Mouse (Mus musculus) layer of hippocampus, postnatal 36 days (tissue): ENCODE data around the gene Fcgrt. TPM values are rescaled to one million over a fixed set of nuclear protein-coding genes. Genes with fewer than 3 reads are reported as not detected.

ENCODE experiments used
- DNase-seq, 2 experiments: peaks; one replicate each; pipeline ENCODE4 v3.0.0; 2022
- microRNA-seq, 2 experiments: library from miRNA; unstranded; fragments of <30 nt; microRNA quantifications; one replicate each; pipeline ENCODE4 v1.2.0; 2021
- total RNA-seq, 2 experiments: library from RNA; stranded (reverse); gene quantifications; 2 replicates each; pipeline ENCODE4 v1.2.3; 2021

The Fcgrt gene
- total RNA-seq, 2 experiments from 2014 or later, result 16.7 to 18.5 TPM

GRCm38 (mm10) chr7:45053931-45054510 lies 49.6 kb downstream of the Fcgrt start:
- DNase-seq, result peak; percentile 91 to 93

- peak; percentile 74 to 80 for DNase-seq
Measured at GRCm38 (mm10) chr7:45053117-45053930, 50.3 kb downstream of the Fcgrt start.

- no peak for DNase-seq
Measured at GRCm38 (mm10) chr7:45052862-45053116, 50.9 kb downstream of the Fcgrt start, which contains the start of gene Prr12. Prr12 (minus strand) TSS chr7:45052881.

GRCm38 (mm10) chr7:45052181-45052861 lies 51.3 kb downstream of the Fcgrt start:
- peak; percentile 50 to 54 for DNase-seq

- no peak for DNase-seq
Measured at GRCm38 (mm10) chr7:45051601-45051974, 52.1 kb downstream of the Fcgrt start.

GRCm38 (mm10) chr7:45050945-45051600 lies 52.6 kb downstream of the Fcgrt start:
- peak; percentile 65 to 70 for DNase-seq

GRCm38 (mm10) chr7:45048923-45049657 lies 54.6 kb downstream of the Fcgrt start:
- DNase-seq, result no peak

- DNase-seq, result no peak
Measured at GRCm38 (mm10) chr7:45048001-45048890, 55.4 kb downstream of the Fcgrt start.

GRCm38 (mm10) chr7:45047491-45047890 lies 56.2 kb downstream of the Fcgrt start:
- DNase-seq, result no peak

- DNase-seq, result no peak
Measured at GRCm38 (mm10) chr7:45046853-45047350, 56.7 kb downstream of the Fcgrt start.

GRCm38 (mm10) chr7:45045741-45046140 lies 57.9 kb downstream of the Fcgrt start:
- DNase-seq, result no peak

- no peak for DNase-seq
Measured at GRCm38 (mm10) chr7:45043307-45043706, 60.3 kb downstream of the Fcgrt start.

Small RNAs within 50 kb of the gene (microRNA-seq; reads per million reads assigned to microRNA genes)
- gene Mir150 (1,117 to 1,338 reads per million in 2 experiments), gene Mir5121 (14.3 to 23.3 reads per million in 2 experiments)

Other genes with a start within 250 kb of the Fcgrt start
- 10 to 100 TPM; 27.1 to 27.2 TPM for gene Pnkp, start 246.7 kb downstream of the Fcgrt start, total RNA-seq
- 100 to 1,000 TPM; 346 to 359 TPM for gene Ptov1, start 234.1 kb downstream of the Fcgrt start, total RNA-seq
- gene Med25, start 211.1 kb downstream of the Fcgrt start, total RNA-seq, result 100 to 1,000 TPM in 1 of 2 experiments, 10 to 100 TPM in 1; 97.2 to 113 TPM
- 10 to 100 TPM; 23.8 to 29.1 TPM for gene Fuz, start 207.8 kb downstream of the Fcgrt start, total RNA-seq
- gene Ap2a1, start 174.4 kb downstream of the Fcgrt start, total RNA-seq, result 100 to 1,000 TPM; 295 to 305 TPM
- gene Tsks, start 160.6 kb downstream of the Fcgrt start, total RNA-seq, result under 1 TPM; 0.87 to 0.88 TPM
- 100 to 1,000 TPM; 131 to 137 TPM for gene Cpt1c, start 129.0 kb downstream of the Fcgrt start, total RNA-seq
- 100 to 1,000 TPM; 155 to 168 TPM for gene Prmt1, start 117.3 kb downstream of the Fcgrt start, total RNA-seq
- 10 to 100 TPM; 45.9 to 51.0 TPM for gene Irf3, start 106.2 kb downstream of the Fcgrt start, total RNA-seq
- 1 to 10 TPM; 3.0 to 4.1 TPM for gene Bcl2l12, start 105.1 kb downstream of the Fcgrt start, total RNA-seq
- 100 to 1,000 TPM; 149 to 155 TPM for gene Scaf1, start 87.5 kb downstream of the Fcgrt start, total RNA-seq
- gene Rras, start 85.9 kb downstream of the Fcgrt start, total RNA-seq, result 1 to 10 TPM; 9.7 TPM
- gene Prr12, start 51.0 kb downstream of the Fcgrt start, total RNA-seq, result 10 to 100 TPM; 74.3 to 75.3 TPM
- 10 to 100 TPM; 51.0 to 51.3 TPM for gene Nosip, start 41.4 kb downstream of the Fcgrt start, total RNA-seq
- 1 to 10 TPM; 5.5 to 6.1 TPM for gene Prrg2, start 41.2 kb downstream of the Fcgrt start, total RNA-seq
- gene Rcn3, start 11.6 kb downstream of the Fcgrt start, total RNA-seq, result 1 to 10 TPM; 6.2 to 6.9 TPM
- 100 to 1,000 TPM; 408 to 432 TPM for gene Rps11, start 20.6 kb upstream of the Fcgrt start, total RNA-seq
- 100 to 1,000 TPM; 788 to 817 TPM for gene Rpl13a, start 24.9 kb upstream of the Fcgrt start, total RNA-seq
- gene Gm45713, start 32.4 kb upstream of the Fcgrt start, total RNA-seq, result under 1 TPM in 1 of 2 experiments, not detected in 1; 0.50 TPM
- 10 to 100 TPM in 1 of 2 experiments, 1 to 10 TPM in 1; 7.0 to 10.1 TPM for gene Flt3l, start 32.6 kb upstream of the Fcgrt start, total RNA-seq
- 10 to 100 TPM; 44.5 to 46.8 TPM for gene Pih1d1, start 50.5 kb upstream of the Fcgrt start, total RNA-seq
- gene Aldh16a1, start 50.7 kb upstream of the Fcgrt start, total RNA-seq, result 10 to 100 TPM; 10.5 to 18.0 TPM
- gene Slc17a7, start 60.1 kb upstream of the Fcgrt start, total RNA-seq, result 1,000 to 10,000 TPM; 1,360 to 1,418 TPM
- gene Gfy, start 75.7 kb upstream of the Fcgrt start, total RNA-seq, result under 1 TPM; 0.17 to 0.28 TPM
- gene Pth2, start 77.1 kb upstream of the Fcgrt start, total RNA-seq, result not detected
- 1 to 10 TPM; 2.0 to 3.3 TPM for gene Ccdc155, start 101.0 kb upstream of the Fcgrt start, total RNA-seq
- gene Dkkl1, start 108.3 kb upstream of the Fcgrt start, total RNA-seq, result 1 to 10 TPM; 1.4 to 2.3 TPM
- 1 to 10 TPM; 2.6 to 7.8 TPM for gene Tead2, start 111.9 kb upstream of the Fcgrt start, total RNA-seq
- 1 to 10 TPM; 1.9 to 4.8 TPM for gene Cd37, start 135.3 kb upstream of the Fcgrt start, total RNA-seq
- 1 to 10 TPM; 2.0 to 2.8 TPM for gene Slc6a16, start 137.2 kb upstream of the Fcgrt start, total RNA-seq
- not detected for gene Slc6a21, start 173.7 kb upstream of the Fcgrt start, total RNA-seq
- gene Trpm4, start 229.9 kb upstream of the Fcgrt start, total RNA-seq, result 10 to 100 TPM; 12.9 to 14.8 TPM
- under 1 TPM; 0.20 to 0.46 TPM for gene Hrc, start 231.4 kb upstream of the Fcgrt start, total RNA-seq